Mouse (Mus musculus) cerebellum, adult 2 months (tissue): Measurements from ENCODE around the gene Tfr2.

Experiments used
- CTCF ChIP-seq: fragments of 200-500 bp; IDR thresholded peaks from 2 replicates; pipeline ENCODE4 v1.5.1; 2011; ENCODE audit warnings: low read depth, mild to moderate bottlenecking, control low read depth, low read length, moderate library complexity, borderline replicate concordance; ENCODE audit not compliant: insufficient read depth
- POLR2A ChIP-seq: fragments of 200-500 bp; IDR thresholded peaks from 2 replicates; pipeline ENCODE4 v1.6.1; 2011; ENCODE audit warnings: low read length, control low read depth, borderline replicate concordance; ENCODE audit not compliant: insufficient read depth

DNA sequence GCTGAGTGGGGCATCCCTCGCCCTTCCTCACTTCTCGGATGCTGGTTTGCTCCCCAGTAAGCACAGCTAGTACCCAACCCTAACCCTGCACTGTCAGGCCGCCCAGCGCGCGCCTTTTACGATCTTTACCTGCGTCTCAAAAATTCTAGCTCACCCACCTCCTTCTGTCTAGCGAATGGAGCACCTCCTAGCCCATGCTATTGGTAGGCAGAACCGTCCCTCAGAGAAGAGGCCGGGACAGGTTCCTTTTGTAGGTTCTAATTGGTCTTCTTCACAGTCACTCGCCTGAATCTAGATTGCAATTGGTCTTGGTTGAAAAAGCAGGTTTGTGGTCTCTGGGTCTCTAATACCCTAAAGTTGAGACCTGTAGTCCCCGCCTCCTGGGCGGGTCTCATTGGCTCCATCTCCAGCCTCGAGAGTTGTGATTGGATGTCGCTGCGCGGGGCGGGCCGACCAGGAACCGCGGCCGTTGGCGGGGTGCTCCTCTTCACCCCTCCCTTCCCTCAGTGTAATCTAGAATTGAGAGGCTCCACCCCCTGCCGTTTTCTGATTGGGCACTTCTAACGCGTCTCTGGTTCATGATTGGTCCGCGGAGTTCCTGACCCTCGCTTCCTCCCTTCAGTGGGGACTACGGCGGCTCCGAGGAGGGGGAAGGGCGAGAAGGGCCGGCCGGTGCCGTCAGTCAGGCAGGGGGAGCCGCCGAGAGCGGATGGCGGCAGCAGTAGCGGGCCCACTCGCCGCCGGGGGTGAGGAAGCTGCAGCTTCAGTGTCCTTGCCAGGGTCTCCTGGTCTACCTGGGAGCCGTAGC lies 59.1 kb downstream of the Tfr2 start, which contains the start of the genes Fbxo24, Lrch4 and Gm20605:
- no peak for TF ChIP-seq CTCF
- TF ChIP-seq POLR2A = peak; percentile 96
